Mouse (Mus musculus) MEL (cell line): ENCODE measurements around the gene Ednrb.

Experiments
- E2F4 ChIP-seq: IDR thresholded peaks from 2 replicates; pipeline ENCODE4 v1.6.1; 2011; ENCODE audit warnings: low read depth, low read length, improper control_type of control experiment, borderline replicate concordance
- ELF1 ChIP-seq: IDR thresholded peaks from 2 replicates; pipeline ENCODE4 v1.6.1; 2014; ENCODE audit warnings: low read depth, mild to moderate bottlenecking, inconsistent platforms, low read length, improper control_type of control experiment, moderate library complexity
- MAZ ChIP-seq: IDR thresholded peaks from 2 replicates; pipeline ENCODE4 v1.6.1; 2012; ENCODE audit warnings: low read depth, mild to moderate bottlenecking, inconsistent platforms, low read length, improper control_type of control experiment
- NRF1 ChIP-seq: IDR thresholded peaks from 2 replicates; pipeline ENCODE4 v1.6.1; 2014; ENCODE audit warnings: low read depth, mild to moderate bottlenecking, inconsistent platforms, low read length, improper control_type of control experiment, moderate library complexity; ENCODE audit not compliant: poor library complexity, insufficient read depth, severe bottlenecking
- POLR2A ChIP-seq, 2 experiments: IDR thresholded peaks; 2 replicates each; pipeline ENCODE4 v1.6.1; 2011 to 2012; ENCODE audit warnings: low read length in 2 of 2, mild to moderate bottlenecking in 2 of 2, control low read depth in 1 of 2, improper control_type of control experiment in 1 of 2, low read depth in 1 of 2, moderate library complexity in 1 of 2; ENCODE audit not compliant: control insufficient read depth in 1 of 2, insufficient read depth in 1 of 2, poor library complexity in 1 of 2
- SMC3 ChIP-seq: IDR thresholded peaks from 2 replicates; pipeline ENCODE4 v1.6.1; 2011; ENCODE audit warnings: low read depth, low read length, improper control_type of control experiment
- TAL1 ChIP-seq: IDR thresholded peaks from 2 replicates; pipeline ENCODE4 v1.6.1; 2012; ENCODE audit warnings: mild to moderate bottlenecking, inconsistent platforms, low read length, moderate library complexity, mixed read lengths

- no peak for TF ChIP-seq MAZ
- no peak for TF ChIP-seq SMC3
- no peak for TF ChIP-seq POLR2A (IDR thresholded peaks at IDR 0.05; ENCODE audit: control insufficient read depth in 1 of 2, insufficient read depth in 1 of 2, low read depth in 1 of 2, low read length in 2 of 2, poor library complexity in 1 of 2)
- no peak for TF ChIP-seq TAL1
- no peak for TF ChIP-seq NRF1
- TF ChIP-seq ELF1, result no peak
- TF ChIP-seq E2F4, result no peak
Observed at GRCm38 (mm10) chr14:103892411-103892938, 48.3 kb upstream of the Ednrb start.
